Mouse (Mus musculus) gastrocnemius, postnatal 14 days (tissue): Measurements from ENCODE around the gene Pcdh15. TPM values are rescaled to one million over a fixed set of nuclear protein-coding genes. Genes with fewer than 3 reads are reported as not detected.

ENCODE experiments used
- DNase-seq: peaks from one replicate; pipeline ENCODE4 v3.0.0; 2021; ENCODE audit warnings: mixed read lengths
- intact Hi-C: fragments of 180-260 bp; cut with DNase I; formaldehyde crosslinking; loops from one replicate; pipeline ENCODE4 v1.15.1; 2025; ENCODE audit warnings: low total_unique reads
- total RNA-seq, 2 experiments: library from RNA; stranded (reverse); gene quantifications; 2 replicates each; pipeline ENCODE4 v1.2.3; 2021

Gene Pcdh15
- total RNA-seq, 2 experiments from 2014 or later = 0.08 to 0.31 TPM

GRCm38 (mm10) chr10:74663171-74663570 lies 1564.0 kb downstream of the Pcdh15 start:
- intact Hi-C loops = no loop called here
- DNase-seq = no peak

- intact Hi-C loops = no loop called here
- peak; percentile 2 for DNase-seq
These were observed 1580.9 kb downstream of the Pcdh15 start for GRCm38 (mm10) chr10:74680016-74680491.

- intact Hi-C loops = no loop called here
- no peak for DNase-seq
These were observed 1581.4 kb downstream of the Pcdh15 start for GRCm38 (mm10) chr10:74680559-74680958.
